Mouse (Mus musculus): ENCODE results near the gene P2rx6. TPM values are rescaled to one million over a fixed set of nuclear protein-coding genes. Genes with fewer than 3 reads are reported as not detected.
A peak's percentile ranks its signal among the peaks of the same experiment; 100 is the strongest.

P2rx6 gene
- polyA plus RNA-seq (2015; fragmentation: Nextera tagmentation; extraction: Ambion mirVana) = 2.6 and 2.8 TPM in 2 replicates

DNA sequence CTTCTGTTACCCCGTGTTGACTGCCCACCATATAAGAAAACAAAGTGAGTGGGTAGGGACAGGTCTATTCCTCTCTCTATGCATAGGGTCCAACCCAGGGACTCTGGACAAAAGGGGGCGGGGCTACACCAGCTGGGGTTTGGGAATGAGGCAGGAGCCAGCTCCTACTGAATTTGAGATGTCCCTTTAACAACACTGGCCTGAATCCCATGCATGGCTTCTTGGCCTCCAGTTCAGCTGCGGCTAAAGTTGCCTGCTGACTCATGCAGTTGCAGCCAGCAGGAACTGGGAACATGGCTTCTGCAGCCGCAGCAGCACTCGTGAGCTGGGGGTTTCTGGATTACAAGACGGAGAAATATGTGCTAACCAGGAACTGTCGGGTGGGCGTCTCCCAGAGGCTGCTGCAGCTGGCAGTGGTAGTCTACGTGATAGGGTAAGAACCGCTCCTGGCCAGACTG, at the start of gene P2rx6:
TSS of gene P2rx6 (plus strand) at position 135 of the 458 bp plus-strand sequence.
- Histone ChIP-seq H3K9me3 (replicated peaks) (no peaks in the 10 kb centered on the region), H3K27ac (replicated peaks) (peak within 1 kb of the TSS; percentile 57), H3K4me3 (replicated peaks) (peak within 1 kb of the TSS; percentile 22), H3K27me3 (replicated peaks) (peaks cover 31% of the 10 kb centered on the region; the same call in 1 of the 2 replicates), H3K4me1 (peaks cover 29% of the 10 kb centered on the region), H3K4me2 (peak within 1 kb of the TSS; percentile 49), H3K9ac (replicated peaks) (no peak within 1 kb of the TSS), H3K36me3 (no peaks in the 10 kb centered on the region)
- peak; percentile 55 for ATAC-seq (ENCODE audit: low FRiP score)
- WGBS = 2% methylated on average over 10 of the region's 10 CpGs

DNA sequence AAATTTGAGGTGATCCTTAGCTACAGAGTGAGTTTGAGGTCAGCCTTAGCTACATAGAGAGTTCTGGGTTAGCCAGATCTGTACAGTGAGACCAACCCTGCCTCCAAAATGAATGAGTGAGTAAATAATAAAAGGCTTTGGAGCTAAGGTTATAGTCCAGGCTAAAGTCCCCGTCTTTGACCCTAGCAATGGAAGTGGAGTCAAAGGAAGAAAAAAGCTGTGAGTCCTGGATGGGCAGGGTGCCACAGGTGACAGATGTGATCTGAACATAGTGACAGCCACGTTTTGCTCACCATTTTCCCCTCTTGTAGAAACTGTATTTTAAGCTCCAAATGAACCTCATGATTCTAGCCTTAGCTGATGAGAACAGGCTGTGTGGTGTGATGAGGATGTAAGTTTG, 42.8 kb upstream of the P2rx6 start:
- WGBS = 90% methylated on average over 2 of the region's 2 CpGs
- Histone ChIP-seq H3K4me1 (no peaks in the 10 kb centered on the region), H3K36me3 (peaks cover 95% of the 10 kb centered on the region), H3K27ac (replicated peaks) (no peak overlapping the region), H3K27me3 (replicated peaks) (no peaks in the 10 kb centered on the region), H3K4me2 (no peak overlapping the region), H3K9me3 (replicated peaks) (no peaks in the 10 kb centered on the region), H3K9ac (replicated peaks) (no peak overlapping the region), H3K4me3 (replicated peaks) (no peak overlapping the region)
- ATAC-seq (ENCODE audit: low FRiP score) = no peak

DNA sequence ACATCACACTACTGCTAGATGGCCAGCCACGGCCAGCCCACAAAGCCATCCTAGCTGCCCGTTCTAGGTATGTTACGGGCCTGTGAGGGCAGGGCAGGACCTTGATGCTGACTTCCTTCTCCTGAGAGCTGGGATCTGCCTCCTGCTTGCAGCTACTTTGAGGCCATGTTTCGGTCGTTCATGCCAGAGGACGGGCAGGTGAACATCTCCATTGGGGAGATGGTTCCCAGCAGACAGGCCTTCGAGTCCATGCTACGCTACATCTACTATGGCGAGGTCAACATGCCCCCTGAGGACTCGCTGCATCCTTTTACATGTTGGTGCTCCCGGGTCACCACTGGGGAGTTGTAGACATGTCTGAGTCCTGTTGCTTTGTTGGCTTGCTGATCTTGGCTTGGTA, 37.5 kb upstream of the P2rx6 start:
- Histone ChIP-seq H3K27me3 (replicated peaks) (no peaks in the 10 kb centered on the region), H3K27ac (replicated peaks) (no peak overlapping the region), H3K9me3 (replicated peaks) (no peaks in the 10 kb centered on the region), H3K4me3 (replicated peaks) (no peak overlapping the region), H3K9ac (replicated peaks) (no peak overlapping the region), H3K36me3 (peaks cover 97% of the 10 kb centered on the region), H3K4me1 (peaks cover 6% of the 10 kb centered on the region), H3K4me2 (no peak overlapping the region)
- no peak for ATAC-seq (ENCODE audit: low FRiP score)
- WGBS = 95% methylated on average over 11 of the region's 11 CpGs

DNA sequence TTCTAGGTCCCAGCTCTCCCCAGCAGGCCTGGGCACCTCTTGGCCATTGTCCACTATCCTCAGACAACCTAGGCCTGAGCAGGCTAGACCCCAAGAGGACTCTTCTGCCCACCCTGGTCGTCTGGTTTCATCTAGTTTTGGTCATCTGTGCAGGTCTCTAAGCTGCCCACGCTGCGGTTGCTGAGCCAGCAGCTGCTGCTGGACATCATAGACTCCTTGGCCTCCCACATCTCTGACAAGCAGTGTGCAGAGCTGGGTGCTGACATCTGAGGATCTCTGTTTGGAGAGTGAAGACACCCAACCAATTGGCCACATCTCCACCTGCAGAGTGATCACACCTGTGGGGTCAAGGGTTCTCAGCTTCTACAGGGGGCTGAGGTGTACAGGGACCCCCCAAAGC, 36.2 kb upstream of the P2rx6 start:
- no peaks in the 10 kb centered on the region for H3K27me3 ChIP-seq (replicated peaks)
- H3K4me1 ChIP-seq = peaks cover 16% of the 10 kb centered on the region
- WGBS = 83% methylated on average over 3 of the region's 3 CpGs
- H3K4me3 ChIP-seq (replicated peaks) = no peak overlapping the region
- no peak for ATAC-seq (ENCODE audit: low FRiP score)
- H3K4me2 ChIP-seq = no peak overlapping the region
- H3K27ac ChIP-seq (replicated peaks) = no peak overlapping the region
- peaks cover 84% of the 10 kb centered on the region for H3K36me3 ChIP-seq
- no peak overlapping the region for H3K9ac ChIP-seq (replicated peaks)
- no peaks in the 10 kb centered on the region for H3K9me3 ChIP-seq (replicated peaks)

GRCm38 (mm10) chr16:17526223-17526622, 35.5 kb upstream of the P2rx6 start:
- Histone ChIP-seq H3K4me3 (replicated peaks) (no peak overlapping the region), H3K36me3 (peaks cover 77% of the 10 kb centered on the region), H3K27me3 (replicated peaks) (no peaks in the 10 kb centered on the region), H3K9me3 (replicated peaks) (no peaks in the 10 kb centered on the region), H3K27ac (replicated peaks) (no peak overlapping the region), H3K4me1 (peaks cover 16% of the 10 kb centered on the region), H3K9ac (replicated peaks) (no peak overlapping the region), H3K4me2 (no peak overlapping the region)
- no peak for ATAC-seq (ENCODE audit: low FRiP score)
- 90% methylated on average over 6 of the region's 6 CpGs for WGBS

DNA sequence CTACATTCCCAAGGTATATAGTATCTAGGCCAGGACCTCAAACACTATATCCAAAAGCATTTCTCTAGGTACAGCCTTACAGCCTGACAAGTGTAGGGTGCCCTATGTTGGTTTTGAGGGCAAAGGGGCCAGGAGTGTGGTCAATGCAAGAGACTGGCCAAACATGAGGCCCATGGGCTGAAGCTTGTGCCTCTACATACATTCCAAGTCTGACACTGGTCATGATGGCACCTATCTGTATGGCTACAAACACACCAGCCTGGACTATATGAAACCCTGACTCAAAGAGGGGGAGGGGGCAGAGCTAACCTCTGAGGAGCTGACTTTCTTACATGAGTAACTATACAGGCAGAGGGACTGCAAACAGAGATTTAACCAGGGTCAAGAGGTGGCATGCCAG, 34.1 kb upstream of the P2rx6 start:
- Histone ChIP-seq H3K4me2 (no peak overlapping the region), H3K4me3 (replicated peaks) (no peak overlapping the region), H3K9me3 (replicated peaks) (no peaks in the 10 kb centered on the region), H3K4me1 (peaks cover 29% of the 10 kb centered on the region), H3K27me3 (replicated peaks) (no peaks in the 10 kb centered on the region), H3K9ac (replicated peaks) (no peak overlapping the region), H3K27ac (replicated peaks) (no peak overlapping the region), H3K36me3 (peaks cover 63% of the 10 kb centered on the region)
- no peak for ATAC-seq (ENCODE audit: low FRiP score)

GRCm38 (mm10) chr16:17528276-17528675, 33.4 kb upstream of the P2rx6 start:
- H3K27ac ChIP-seq (replicated peaks) = no peak overlapping the region
- no peak overlapping the region for H3K4me2 ChIP-seq
- H3K4me3 ChIP-seq (replicated peaks) = no peak overlapping the region
- H3K9ac ChIP-seq (replicated peaks) = no peak overlapping the region
- no peaks in the 10 kb centered on the region for H3K9me3 ChIP-seq (replicated peaks)
- no peaks in the 10 kb centered on the region for H3K27me3 ChIP-seq (replicated peaks)
- H3K36me3 ChIP-seq = peaks cover 56% of the 10 kb centered on the region
- no peak for ATAC-seq (ENCODE audit: low FRiP score)
- H3K4me1 ChIP-seq = peaks cover 29% of the 10 kb centered on the region
- 84% methylated on average over 13 of the region's 13 CpGs for WGBS

DNA sequence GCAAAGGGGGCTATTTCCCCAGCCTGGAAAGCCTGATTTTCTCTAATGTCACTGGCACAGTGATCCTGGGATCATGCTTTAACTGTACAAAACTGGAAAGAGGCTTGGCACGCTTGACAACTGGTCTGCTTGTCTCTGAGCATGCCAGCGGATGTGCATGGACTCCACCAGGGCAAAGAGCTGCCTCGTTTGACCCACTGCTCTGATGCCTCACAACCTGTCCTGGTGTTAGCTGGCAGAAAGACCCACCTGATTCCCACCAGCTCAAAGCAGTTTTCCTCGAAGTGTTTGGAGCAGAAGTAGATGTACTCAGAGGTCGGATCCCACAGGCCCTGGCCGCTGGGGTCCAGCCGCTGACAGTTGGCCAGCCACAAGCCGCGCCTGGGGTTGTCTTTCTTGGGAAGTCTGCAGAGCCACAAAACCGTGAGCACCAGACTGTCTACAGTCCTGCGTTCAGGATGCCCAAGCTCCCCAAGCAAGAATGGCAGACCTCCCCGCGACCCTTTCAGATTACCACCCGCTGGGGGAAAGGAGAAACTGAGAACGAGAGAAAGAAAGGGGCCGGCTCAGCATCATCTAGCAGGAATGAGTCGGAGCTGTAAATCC, 31.6 kb upstream of the P2rx6 start:
- H3K27me3 ChIP-seq (replicated peaks) = no peaks in the 10 kb centered on the region
- H3K4me2 ChIP-seq = peak overlapping the region; percentile 95
- no peaks in the 10 kb centered on the region for H3K9me3 ChIP-seq (replicated peaks)
- H3K9ac ChIP-seq (replicated peaks) = peak overlapping the region; percentile 73
- H3K27ac ChIP-seq (replicated peaks) = peak overlapping the region; percentile 99
- H3K4me1 ChIP-seq = peaks cover 29% of the 10 kb centered on the region
- ATAC-seq (ENCODE audit: low FRiP score) = peak; percentile 8; the same call in 1 of the 2 replicates
- H3K4me3 ChIP-seq (replicated peaks) = peak overlapping the region; percentile 65
- 20% methylated on average over 17 of the region's 17 CpGs for WGBS
- peaks cover 41% of the 10 kb centered on the region for H3K36me3 ChIP-seq

GRCm38 (mm10) chr16:17530640-17531288, 30.9 kb upstream of the P2rx6 start, which contains the start of gene Thap7:
TSS of gene Thap7 (minus strand) at chr16:17531136.
- under 1% methylated on average over 67 of the region's 67 CpGs for WGBS
- peak within 1 kb of the TSS; percentile 95 for H3K4me2 ChIP-seq

GRCm38 (mm10) chr16:17532271-17532670, 29.4 kb upstream of the P2rx6 start:
- Histone ChIP-seq H3K27me3 (replicated peaks) (no peaks in the 10 kb centered on the region; the same call in 1 of the 2 replicates), H3K9ac (replicated peaks) (no peak overlapping the region), H3K4me3 (replicated peaks) (no peak overlapping the region), H3K27ac (replicated peaks) (no peak overlapping the region), H3K9me3 (replicated peaks) (no peaks in the 10 kb centered on the region), H3K36me3 (peaks cover 19% of the 10 kb centered on the region), H3K4me1 (peaks cover 29% of the 10 kb centered on the region), H3K4me2 (peak overlapping the region; percentile 95; the same call in 1 of the 2 replicates)
- no peak for ATAC-seq (ENCODE audit: low FRiP score)
- WGBS = 67% methylated on average over 4 of the region's 4 CpGs

More at GRCm38 (mm10) chr16:17530640-17531288, 30.9 kb upstream of the P2rx6 start, which contains the start of gene Thap7:
- Histone ChIP-seq H3K27me3 (replicated peaks) (no peaks in the 10 kb centered on the region), H3K36me3 (peaks cover 34% of the 10 kb centered on the region), H3K9ac (replicated peaks) (peak within 1 kb of the TSS; percentile 73), H3K9me3 (replicated peaks) (no peaks in the 10 kb centered on the region), H3K4me1 (peaks cover 29% of the 10 kb centered on the region), H3K27ac (replicated peaks) (peak within 1 kb of the TSS; percentile 99), H3K4me3 (replicated peaks) (peak within 1 kb of the TSS; percentile 65)
- peak; percentile 97 for ATAC-seq (ENCODE audit: low FRiP score)

DNA sequence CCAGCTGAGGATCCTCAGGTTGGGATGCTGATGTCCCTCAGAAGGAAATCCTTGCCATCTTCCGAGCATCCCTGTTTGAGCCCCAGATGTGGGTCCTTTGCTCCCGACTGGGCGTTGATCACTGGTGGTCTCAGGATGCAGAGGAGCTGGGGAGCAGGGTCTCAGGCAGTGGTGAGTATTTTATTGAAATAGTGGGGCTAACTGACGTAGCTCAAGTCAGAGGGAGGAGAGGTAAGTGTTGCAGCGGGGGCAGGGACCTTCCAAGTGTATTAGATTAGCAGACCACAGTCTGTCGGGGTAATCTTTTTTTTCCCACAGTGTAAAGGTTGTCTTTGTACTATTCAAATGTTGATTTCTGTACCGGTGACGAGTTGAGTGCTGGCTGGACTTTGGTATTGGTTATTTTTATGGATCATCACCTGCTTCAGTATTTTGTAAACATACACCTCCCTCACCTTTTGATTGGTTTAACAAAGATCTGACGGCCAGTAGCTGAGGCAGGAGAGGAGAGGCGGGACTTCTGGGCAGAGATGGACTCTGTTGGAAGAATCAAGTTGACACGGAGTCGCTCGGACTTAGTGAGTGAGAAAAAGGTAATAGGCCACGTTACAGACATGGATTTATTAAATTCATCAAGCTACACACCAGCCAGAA, 28.9 kb upstream of the P2rx6 start:
- peaks cover 29% of the 10 kb centered on the region for H3K4me1 ChIP-seq
- no peak overlapping the region for H3K4me2 ChIP-seq
- no peaks in the 10 kb centered on the region for H3K9me3 ChIP-seq (replicated peaks)
- no peak overlapping the region for H3K4me3 ChIP-seq (replicated peaks)
- peaks cover 14% of the 10 kb centered on the region for H3K36me3 ChIP-seq
- no peak overlapping the region for H3K27ac ChIP-seq (replicated peaks)
- ATAC-seq (ENCODE audit: low FRiP score) = no peak
- H3K27me3 ChIP-seq (replicated peaks) = no peaks in the 10 kb centered on the region; the same call in 1 of the 2 replicates
- 69% methylated on average over 14 of the region's 14 CpGs for WGBS
- no peak overlapping the region for H3K9ac ChIP-seq (replicated peaks)
